Mouse (Mus musculus): ENCODE results near the gene Mrps36.
"Not testable (repeated sequence)": the region's sequence is repeated elsewhere in the genome, so short reads cannot be mapped to it uniquely, and the experiment has no call there.

The Mrps36 gene

GRCm38 (mm10) chr13:100731462-100732046, 12.9 kb downstream of the Mrps36 start:
- not testable (repeated sequence) for DNase-seq (ENCODE audit: low spot score)

- peak; percentile 93 for DNase-seq (ENCODE audit: low spot score)
Measured at GRCm38 (mm10) chr13:100730861-100731176, 13.6 kb downstream of the Mrps36 start, which contains the start of gene Cdk7. Gene Cdk7, minus strand, starts transcription at chr13:100730939.

- DNase-seq (ENCODE audit: low spot score): no peak
Measured at GRCm38 (mm10) chr13:100730153-100730860, 14.2 kb downstream of the Mrps36 start.

- not testable (repeated sequence) for DNase-seq (ENCODE audit: low spot score)
Measured at GRCm38 (mm10) chr13:100728530-100728929, 15.9 kb downstream of the Mrps36 start.

- no peak for DNase-seq (ENCODE audit: low spot score)
Measured at GRCm38 (mm10) chr13:100728086-100728485, 16.4 kb downstream of the Mrps36 start.

- DNase-seq (ENCODE audit: low spot score): no peak
Measured at GRCm38 (mm10) chr13:100725194-100725593, 19.3 kb downstream of the Mrps36 start.

- DNase-seq (ENCODE audit: low spot score): peak; percentile 70
Measured at GRCm38 (mm10) chr13:100724051-100724754, 20.3 kb downstream of the Mrps36 start.

GRCm38 (mm10) chr13:100721656-100722055, 22.8 kb downstream of the Mrps36 start:
- no peak for DNase-seq (ENCODE audit: low spot score)

GRCm38 (mm10) chr13:100715467-100715866, 29.0 kb downstream of the Mrps36 start:
- no peak for DNase-seq (ENCODE audit: low spot score)

- DNase-seq (ENCODE audit: low spot score): no peak
Measured at GRCm38 (mm10) chr13:100706206-100706605, 38.3 kb downstream of the Mrps36 start.

- DNase-seq (ENCODE audit: low spot score): no peak
Measured at GRCm38 (mm10) chr13:100703468-100703867, 41.0 kb downstream of the Mrps36 start.

GRCm38 (mm10) chr13:100698866-100699265, 45.6 kb downstream of the Mrps36 start:
- DNase-seq (ENCODE audit: low spot score): no peak

- DNase-seq (ENCODE audit: low spot score): no peak
Measured at GRCm38 (mm10) chr13:100697541-100697940, 46.9 kb downstream of the Mrps36 start.

- DNase-seq (ENCODE audit: low spot score): no peak
Measured at GRCm38 (mm10) chr13:100687513-100687912, 56.9 kb downstream of the Mrps36 start.

Measured in testis, postnatal 14 days (tissue).